Mouse (Mus musculus): ENCODE results near the gene Rxfp2.

The Rxfp2 gene

DNA sequence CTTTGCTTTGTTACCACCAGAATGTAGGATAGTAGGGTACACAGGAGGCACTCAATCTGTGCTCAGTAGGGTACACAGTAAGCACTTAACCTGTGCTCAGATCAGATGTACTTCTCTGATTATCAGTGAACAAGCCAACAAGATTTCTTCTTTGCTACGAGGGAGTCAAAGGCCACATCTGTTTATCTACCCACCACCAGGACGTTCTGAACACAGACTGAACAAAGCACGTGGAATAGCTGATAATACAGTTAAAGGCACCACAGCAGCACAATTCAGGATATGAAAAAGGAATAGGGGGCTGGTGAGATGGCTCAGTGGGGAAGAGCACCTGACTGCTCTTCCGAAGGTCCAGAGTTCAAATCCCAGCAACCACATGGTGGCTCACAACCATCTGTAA lies 18.4 kb downstream of the Rxfp2 start:
- in situ Hi-C loops (cut with MboI, MseI): loop anchor here in 1 of 2 experiments (5.0 kb wide), 1 partner anchor 230 kb away; no protein-coding TSS in a partner anchor

DNA sequence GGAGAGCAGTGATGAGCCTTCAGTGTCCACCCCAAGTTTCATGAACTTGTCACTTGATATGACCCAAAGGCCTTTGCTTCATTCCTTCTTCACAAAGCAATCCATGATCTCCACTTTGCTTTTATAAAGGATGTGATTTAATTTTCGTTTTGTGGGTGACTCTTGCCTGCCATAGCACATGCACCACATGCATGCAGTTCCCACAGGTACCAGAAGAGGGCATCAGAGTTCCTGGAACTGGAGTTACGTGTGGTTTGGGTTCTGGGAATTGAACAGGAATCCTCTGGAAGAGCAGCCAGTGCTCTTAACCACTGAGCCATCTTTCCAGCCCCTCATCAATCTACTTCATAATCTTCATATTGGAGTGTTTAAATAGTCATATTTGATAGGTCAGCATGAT lies 26.1 kb downstream of the Rxfp2 start:
- in situ Hi-C loops (cut with MboI, MseI): no loop called here

GRCm38 (mm10) chr5:150046438-150046837 lies 28.0 kb downstream of the Rxfp2 start:
- in situ Hi-C loops (cut with MboI, MseI): no loop called here

DNA sequence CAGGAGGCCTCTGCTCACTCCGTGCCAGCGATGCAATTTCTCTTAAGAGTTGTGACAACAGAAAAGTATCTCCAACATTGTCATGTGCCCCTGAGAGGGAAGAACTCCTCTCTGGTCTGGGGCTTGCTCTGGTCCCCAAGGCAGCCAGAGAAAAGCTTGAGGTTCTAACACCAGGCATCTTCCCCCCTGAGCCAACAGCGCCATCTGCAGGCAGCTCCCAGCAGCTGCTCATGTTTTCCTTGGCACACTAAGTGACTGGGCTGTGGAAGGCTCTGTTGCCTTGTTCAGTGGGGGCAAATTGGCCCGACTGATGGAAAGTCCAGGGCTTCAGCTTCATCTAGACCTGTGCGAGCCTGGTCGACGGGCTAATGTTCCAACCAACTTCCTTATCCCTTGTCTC lies 31.5 kb downstream of the Rxfp2 start:
- in situ Hi-C loops (cut with MboI, MseI): no loop called here

- in situ Hi-C loops (cut with MboI, MseI): no loop called here
Measured at GRCm38 (mm10) chr5:150051828-150052227, 33.4 kb downstream of the Rxfp2 start.

DNA sequence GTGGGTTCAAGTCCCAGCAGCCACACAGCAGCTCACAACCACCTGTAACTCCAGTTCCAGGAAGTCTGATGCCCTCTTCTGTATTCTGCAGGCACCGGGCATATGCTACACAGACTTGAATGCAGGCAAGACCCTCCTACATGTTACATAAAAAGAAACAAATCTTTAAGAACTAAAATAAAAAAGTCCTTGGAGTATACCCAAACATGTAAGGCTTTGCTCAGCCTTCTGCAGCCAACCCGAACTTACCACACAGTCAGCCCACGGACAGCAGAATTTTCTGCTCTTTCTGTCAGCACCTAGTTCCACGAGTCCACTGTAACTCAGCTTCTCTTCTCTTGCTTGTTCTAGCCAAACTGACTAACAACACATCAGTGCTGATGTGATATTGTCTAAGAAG lies 34.8 kb downstream of the Rxfp2 start:
- in situ Hi-C loops (cut with MboI, MseI): no loop called here

DNA sequence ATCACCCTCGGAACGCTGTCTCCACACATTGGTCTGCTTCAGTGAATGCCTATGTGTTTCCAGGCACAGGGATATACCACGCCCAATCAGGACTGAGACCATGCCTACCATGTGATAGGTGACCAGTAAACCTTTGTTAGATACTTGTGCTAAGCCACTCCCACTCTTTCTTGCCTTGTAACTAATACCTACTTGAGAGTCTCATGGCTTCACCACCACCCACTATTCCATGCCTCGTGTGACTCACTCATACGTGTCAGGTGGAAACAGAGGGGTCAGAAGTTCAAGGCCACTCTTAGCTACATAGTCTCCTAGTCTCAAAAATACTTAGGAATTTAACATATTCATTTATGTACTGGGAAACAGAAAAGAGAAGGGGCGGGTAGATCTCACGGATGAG lies 35.5 kb downstream of the Rxfp2 start:
- in situ Hi-C loops (cut with MboI, MseI): no loop called here

DNA sequence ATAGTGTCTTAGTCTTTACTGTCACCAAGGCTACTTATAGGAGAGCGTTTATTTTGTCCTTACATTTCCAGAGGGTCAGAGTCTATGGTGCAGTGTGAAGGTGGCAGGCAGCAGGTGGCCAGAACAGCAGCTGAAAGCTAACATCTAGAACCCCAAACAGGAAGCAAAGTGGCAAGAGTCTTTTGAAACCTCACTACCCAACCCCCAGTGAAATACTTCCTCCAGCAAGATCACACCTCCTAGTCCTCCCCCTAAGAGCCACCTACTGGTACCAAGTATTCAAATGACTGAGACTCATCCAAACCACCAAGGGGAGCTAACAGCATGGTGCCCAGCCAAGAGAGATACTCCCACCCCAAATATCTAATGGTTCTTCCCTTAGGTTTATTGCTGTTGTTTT lies 36.8 kb downstream of the Rxfp2 start:
- in situ Hi-C loops (cut with MboI, MseI): no loop called here

DNA sequence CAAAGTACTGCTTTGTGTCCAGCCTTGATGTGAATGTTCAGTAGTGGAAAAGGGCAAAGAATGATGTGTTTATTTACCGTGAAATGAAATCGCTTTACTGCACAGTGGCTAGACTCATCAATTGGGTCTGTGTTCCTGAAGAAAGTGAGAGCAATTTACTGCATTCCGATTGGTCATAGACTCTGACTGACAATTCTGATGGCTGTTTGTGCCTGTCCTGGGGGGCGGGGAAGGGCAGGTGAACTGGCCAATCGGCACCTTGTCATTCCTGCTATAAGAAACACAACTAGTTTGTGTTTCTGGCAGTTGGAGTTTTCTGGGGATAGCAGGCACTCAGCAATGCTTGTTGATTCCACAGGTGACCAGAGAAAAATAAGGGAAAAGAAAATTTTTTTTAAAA lies 37.6 kb downstream of the Rxfp2 start:
- in situ Hi-C loops (cut with MboI, MseI): no loop called here

DNA sequence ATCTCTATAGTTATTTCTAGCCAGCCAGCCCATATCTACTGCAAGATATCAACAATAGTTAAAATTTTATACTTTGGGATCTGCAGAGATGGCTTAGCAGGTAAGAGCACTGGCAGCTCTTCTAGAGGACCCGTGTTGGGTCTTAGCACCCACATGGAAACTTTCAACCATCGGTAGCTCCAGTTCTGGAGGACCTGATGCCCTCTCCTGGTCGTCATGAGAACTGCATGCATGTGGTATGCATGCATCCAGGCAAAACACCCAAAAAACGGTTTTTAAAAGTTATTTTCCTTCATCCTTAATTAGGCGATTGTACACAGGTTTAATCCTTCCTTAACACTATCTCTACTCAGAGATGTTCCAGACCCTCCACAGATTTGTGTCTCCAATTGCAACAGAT lies 40.4 kb downstream of the Rxfp2 start:
- in situ Hi-C loops (cut with MboI, MseI): no loop called here

DNA sequence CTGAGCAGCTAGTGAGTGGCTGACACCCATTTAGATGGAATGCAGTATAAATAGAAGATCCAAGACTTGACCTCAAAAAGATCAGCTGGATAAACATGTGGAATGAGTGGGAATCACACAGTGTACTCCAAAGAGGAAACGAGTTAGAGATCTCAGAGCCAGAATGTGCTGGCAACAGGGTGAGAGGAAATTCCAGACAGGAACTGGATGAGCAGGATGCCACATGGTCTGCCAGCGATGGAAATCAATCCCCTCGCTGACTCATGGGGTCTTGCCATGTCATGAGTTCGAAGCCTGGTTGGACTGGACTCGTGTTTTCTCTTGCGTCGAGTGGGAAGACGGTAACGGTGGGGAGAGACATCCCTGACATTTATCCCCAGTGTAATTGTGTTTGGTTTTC lies 41.0 kb downstream of the Rxfp2 start:
- in situ Hi-C loops (cut with MboI, MseI): no loop called here

- in situ Hi-C loops (cut with MboI, MseI): no loop called here
Measured at GRCm38 (mm10) chr5:150061086-150061485, 42.6 kb downstream of the Rxfp2 start.

DNA sequence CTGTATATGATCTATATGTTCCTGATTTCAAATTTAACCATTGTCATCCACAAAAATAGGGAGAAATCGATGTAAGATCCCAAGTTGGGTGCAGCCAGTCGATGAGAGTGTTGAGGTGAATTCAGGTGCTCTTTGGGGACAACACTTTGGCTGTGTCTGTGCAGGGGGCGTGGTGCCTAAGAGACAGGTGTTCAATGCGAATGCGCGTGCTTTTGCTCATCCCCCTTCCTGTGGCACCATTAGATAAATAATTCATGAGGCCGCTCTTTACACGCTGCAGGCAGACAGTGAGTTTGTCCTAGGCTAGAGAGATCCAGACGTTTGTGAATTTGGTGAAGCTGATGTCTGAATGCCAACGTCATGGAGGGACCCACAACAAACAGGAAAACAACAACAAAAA lies 45.8 kb downstream of the Rxfp2 start:
- in situ Hi-C loops (cut with MboI, MseI): no loop called here

DNA sequence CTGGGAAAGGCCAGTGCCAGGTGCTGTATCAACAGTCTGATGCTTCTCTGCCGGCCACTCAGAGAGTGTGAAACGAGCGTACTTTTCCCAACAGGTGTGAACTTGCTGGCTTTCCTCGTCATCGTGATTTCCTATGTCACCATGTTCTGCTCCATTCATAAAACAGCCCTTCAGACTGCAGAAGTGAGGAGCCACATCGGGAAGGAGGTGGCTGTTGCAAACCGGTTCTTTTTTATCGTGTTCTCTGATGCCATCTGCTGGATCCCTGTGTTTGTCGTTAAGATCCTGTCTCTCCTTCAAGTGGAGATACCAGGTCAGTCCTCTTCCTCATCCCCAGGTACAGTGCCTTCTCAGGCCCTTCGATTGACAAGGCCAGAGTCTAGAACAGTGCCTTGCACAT lies 51.6 kb downstream of the Rxfp2 start:
- in situ Hi-C loops (cut with MboI, MseI): no loop called here

DNA sequence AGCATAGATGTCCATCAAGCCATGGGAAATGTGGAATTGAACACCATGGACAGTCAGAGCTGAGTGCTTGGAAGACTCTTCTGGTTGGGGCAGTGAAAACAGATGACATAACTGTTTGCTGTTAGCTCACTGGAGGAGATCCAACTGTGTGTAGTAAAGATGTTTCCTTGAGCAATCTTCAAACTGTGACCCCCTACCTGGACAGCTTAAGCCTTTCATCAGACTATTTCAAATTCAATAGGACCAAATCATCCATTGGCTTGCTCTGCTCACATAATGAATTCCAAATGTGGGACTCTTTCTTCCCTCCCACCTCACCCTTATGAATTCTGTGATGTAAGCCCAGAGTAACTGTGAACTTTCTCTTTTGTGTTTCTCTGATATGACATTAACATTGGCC lies 53.3 kb downstream of the Rxfp2 start:
- in situ Hi-C loops (cut with MboI, MseI): no loop called here

- in situ Hi-C loops (cut with MboI, MseI): no loop called here
Measured at GRCm38 (mm10) chr5:150079866-150080797, 61.7 kb downstream of the Rxfp2 start.

- in situ Hi-C loops (cut with MboI, MseI): no loop called here
Measured at GRCm38 (mm10) chr5:150082696-150083095, 64.2 kb downstream of the Rxfp2 start.

- in situ Hi-C loops (cut with MboI, MseI): no loop called here
Measured at GRCm38 (mm10) chr5:150083190-150083589, 64.7 kb downstream of the Rxfp2 start.

GRCm38 (mm10) chr5:150097620-150098019 lies 79.1 kb downstream of the Rxfp2 start:
- in situ Hi-C loops (cut with MboI, MseI): no loop called here

DNA sequence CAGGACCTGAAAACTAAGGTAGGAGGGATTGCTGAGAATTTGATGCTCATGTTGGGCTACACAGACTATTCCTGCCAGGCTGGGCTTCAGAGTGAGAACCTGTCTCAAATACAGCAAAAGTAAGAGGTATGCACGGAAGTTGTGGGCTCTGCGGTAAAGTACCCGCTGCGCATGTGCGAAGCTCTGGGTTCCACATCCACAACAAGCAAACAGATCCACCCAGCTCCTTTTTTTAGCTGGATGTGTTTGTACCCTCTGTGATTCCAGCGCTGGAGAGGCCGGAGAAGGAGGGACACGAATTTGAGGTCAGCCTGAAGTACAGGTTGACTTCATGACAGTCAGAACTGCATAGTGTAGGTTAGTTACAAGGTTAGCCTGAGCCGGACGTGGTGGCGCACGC lies 80.3 kb downstream of the Rxfp2 start:
- in situ Hi-C loops (cut with MboI, MseI): no loop called here

DNA sequence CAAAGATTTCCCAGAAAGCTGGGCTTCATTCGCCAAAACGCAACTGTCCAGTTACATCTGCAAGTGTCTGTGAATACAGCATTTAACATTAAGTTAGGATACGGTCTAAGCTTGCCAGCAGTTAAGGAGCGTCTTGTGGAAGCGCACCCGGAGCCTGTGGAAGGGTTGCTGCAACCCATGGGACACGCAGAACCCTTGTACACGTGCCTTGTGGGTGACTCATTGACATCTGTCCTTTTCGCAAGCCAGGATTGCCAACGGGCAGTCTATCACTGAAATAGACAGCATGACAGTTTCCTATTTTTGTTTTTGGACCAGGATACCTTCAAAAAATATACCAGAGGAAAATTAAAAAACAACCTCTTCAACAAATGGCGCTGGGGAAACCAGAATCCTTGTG lies 83.3 kb downstream of the Rxfp2 start:
- in situ Hi-C loops (cut with MboI, MseI): no loop called here

- in situ Hi-C loops (cut with MboI, MseI): no loop called here
Measured at GRCm38 (mm10) chr5:150106358-150106757, 87.9 kb downstream of the Rxfp2 start.

DNA sequence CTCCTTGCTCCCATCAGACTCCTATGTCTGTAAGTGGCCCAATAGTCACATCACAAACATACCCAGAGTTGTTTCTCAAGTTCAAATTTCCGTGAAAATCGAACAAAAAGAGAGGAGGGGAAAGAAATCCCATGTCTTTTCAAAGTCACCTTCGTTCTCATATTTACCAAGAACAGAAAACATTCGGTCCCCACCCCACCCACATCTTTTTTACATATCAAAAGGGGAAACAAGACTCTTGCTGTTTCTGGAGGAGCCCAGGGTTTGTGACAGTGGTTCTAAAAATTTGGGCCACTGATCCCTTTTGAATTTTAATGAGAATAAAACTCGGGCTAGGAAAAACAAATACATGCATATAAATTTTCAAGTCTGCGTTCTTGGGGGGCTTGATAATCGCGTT lies 92.8 kb downstream of the Rxfp2 start:
- in situ Hi-C loops (cut with MboI, MseI): no loop called here

GRCm38 (mm10) chr5:150114007-150114406 lies 95.5 kb downstream of the Rxfp2 start:
- in situ Hi-C loops (cut with MboI, MseI): no loop called here
